Mouse (Mus musculus): Measurements from ENCODE around the gene Bid. TPM values are rescaled to one million over a fixed set of nuclear protein-coding genes. Genes with fewer than 3 reads are reported as not detected.

Gene Bid
- polyA plus RNA-seq, 1 experiment from 2014 or later, result 13.4 TPM

- Histone ChIP-seq H3K27me3 (replicated peaks; ENCODE audit: control insufficient read depth, insufficient read depth, low read length) (no peaks in the 10 kb centered on the region), H3K27ac (replicated peaks; ENCODE audit: low read depth, low read length) (no peak overlapping the region), H3K4me1 (ENCODE audit: control insufficient read depth, insufficient read depth, low read length) (no peaks in the 10 kb centered on the region), H3K9me3 (ENCODE audit: control insufficient read depth, low read length) (no peaks in the 10 kb centered on the region), H3K36me3 (ENCODE audit: control insufficient read depth, insufficient read depth, low read length) (peaks cover 3% of the 10 kb centered on the region; the same call in 1 of the 2 replicates), H3K4me2 (ENCODE audit: low read depth, low read length) (no peak overlapping the region), H3K9ac (ENCODE audit: low read depth, low read length) (no peak overlapping the region), H3K4me3 (ENCODE audit: low read depth, low read length) (no peak overlapping the region)
- no peak for ATAC-seq (ENCODE audit: low read depth)
- 69% methylated on average over 3 of the region's 3 CpGs for WGBS
- no peak for DNase-seq (ENCODE audit: low spot score)
These were observed 23.1 kb upstream of the Bid start for GRCm38 (mm10) chr6:120939783-120940182.

- Histone ChIP-seq H3K36me3 (ENCODE audit: control insufficient read depth, insufficient read depth, low read length) (peaks cover 12% of the 10 kb centered on the region), H3K27me3 (replicated peaks; ENCODE audit: control insufficient read depth, insufficient read depth, low read length) (no peaks in the 10 kb centered on the region), H3K4me3 (ENCODE audit: low read depth, low read length) (no peak overlapping the region), H3K9me3 (ENCODE audit: control insufficient read depth, low read length) (no peaks in the 10 kb centered on the region), H3K4me2 (ENCODE audit: low read depth, low read length) (no peak overlapping the region), H3K4me1 (ENCODE audit: control insufficient read depth, insufficient read depth, low read length) (no peaks in the 10 kb centered on the region), H3K9ac (ENCODE audit: low read depth, low read length) (no peak overlapping the region), H3K27ac (replicated peaks; ENCODE audit: low read depth, low read length) (no peak overlapping the region)
- ATAC-seq (ENCODE audit: low read depth), result no peak
- DNase-seq (ENCODE audit: low spot score), result no peak
- WGBS, result 85% methylated on average over 12 of the region's 12 CpGs
These were observed 22.3 kb upstream of the Bid start for GRCm38 (mm10) chr6:120938763-120939450.

- peaks cover 13% of the 10 kb centered on the region for H3K36me3 ChIP-seq (ENCODE audit: control insufficient read depth, insufficient read depth, low read length)
- no peak overlapping the region for H3K27ac ChIP-seq (replicated peaks; ENCODE audit: low read depth, low read length)
- no peak for ATAC-seq (ENCODE audit: low read depth)
- no peaks in the 10 kb centered on the region for H3K27me3 ChIP-seq (replicated peaks; ENCODE audit: control insufficient read depth, insufficient read depth, low read length)
- H3K4me3 ChIP-seq (ENCODE audit: low read depth, low read length), result no peak overlapping the region
- H3K9ac ChIP-seq (ENCODE audit: low read depth, low read length), result no peak overlapping the region
- WGBS, result 80% methylated on average over 11 of the region's 11 CpGs
- H3K9me3 ChIP-seq (ENCODE audit: control insufficient read depth, low read length), result no peaks in the 10 kb centered on the region
- no peak for DNase-seq (ENCODE audit: low spot score)
- no peak overlapping the region for H3K4me2 ChIP-seq (ENCODE audit: low read depth, low read length)
- no peaks in the 10 kb centered on the region for H3K4me1 ChIP-seq (ENCODE audit: control insufficient read depth, insufficient read depth, low read length)
These were observed 21.5 kb upstream of the Bid start for GRCm38 (mm10) chr6:120937999-120938608.

GRCm38 (mm10) chr6:120937104-120937617, 20.5 kb upstream of the Bid start:
- Histone ChIP-seq H3K4me3 (ENCODE audit: low read depth, low read length) (no peak overlapping the region), H3K27ac (replicated peaks; ENCODE audit: low read depth, low read length) (no peak overlapping the region), H3K36me3 (ENCODE audit: control insufficient read depth, insufficient read depth, low read length) (peaks cover 22% of the 10 kb centered on the region), H3K9me3 (ENCODE audit: control insufficient read depth, low read length) (no peaks in the 10 kb centered on the region), H3K4me1 (ENCODE audit: control insufficient read depth, insufficient read depth, low read length) (no peaks in the 10 kb centered on the region), H3K9ac (ENCODE audit: low read depth, low read length) (no peak overlapping the region), H3K4me2 (ENCODE audit: low read depth, low read length) (no peak overlapping the region), H3K27me3 (replicated peaks; ENCODE audit: control insufficient read depth, insufficient read depth, low read length) (no peaks in the 10 kb centered on the region)
- DNase-seq (ENCODE audit: low spot score) (no peak), ATAC-seq (ENCODE audit: low read depth) (no peak)
- 76% methylated on average over 16 of the region's 16 CpGs for WGBS

DNA sequence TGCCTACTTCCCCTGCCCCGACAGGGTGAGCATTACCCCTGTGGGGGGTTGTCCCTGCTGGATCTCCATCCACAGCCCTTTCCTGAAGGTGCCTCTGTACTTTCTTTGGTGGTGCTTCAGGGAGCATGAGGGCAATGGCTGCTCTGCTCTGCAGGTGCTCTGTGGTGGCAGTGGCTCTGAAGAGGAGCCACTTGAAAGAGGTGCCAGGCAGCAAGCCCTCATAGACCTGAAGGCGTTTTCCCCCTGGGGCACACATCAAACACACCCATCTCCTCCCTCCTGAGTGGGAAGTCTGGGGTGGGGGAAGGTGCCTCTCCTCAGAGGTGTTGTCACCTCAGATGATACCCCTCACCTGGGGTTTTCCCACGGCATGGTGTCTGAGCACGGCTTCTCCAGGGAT, 17.5 kb upstream of the Bid start:
- no peak for DNase-seq (ENCODE audit: low spot score)
- no peaks in the 10 kb centered on the region for H3K4me1 ChIP-seq (ENCODE audit: control insufficient read depth, insufficient read depth, low read length)

GRCm38 (mm10) chr6:120933670-120934069, 17.0 kb upstream of the Bid start:
- H3K27me3 ChIP-seq (replicated peaks; ENCODE audit: control insufficient read depth, insufficient read depth, low read length), result no peaks in the 10 kb centered on the region
- 90% methylated on average over 7 of the region's 7 CpGs for WGBS
- no peak overlapping the region for H3K27ac ChIP-seq (replicated peaks; ENCODE audit: low read depth, low read length)
- DNase-seq (ENCODE audit: low spot score) (no peak), ATAC-seq (ENCODE audit: low read depth) (no peak)
- H3K36me3 ChIP-seq (ENCODE audit: control insufficient read depth, insufficient read depth, low read length), result peaks cover 26% of the 10 kb centered on the region
- H3K4me3 ChIP-seq (ENCODE audit: low read depth, low read length), result no peak overlapping the region
- no peaks in the 10 kb centered on the region for H3K9me3 ChIP-seq (ENCODE audit: control insufficient read depth, low read length)
- H3K4me2 ChIP-seq (ENCODE audit: low read depth, low read length), result no peak overlapping the region
- H3K4me1 ChIP-seq (ENCODE audit: control insufficient read depth, insufficient read depth, low read length), result no peaks in the 10 kb centered on the region
- no peak overlapping the region for H3K9ac ChIP-seq (ENCODE audit: low read depth, low read length)

More for the DNA sequence above, 17.5 kb upstream of the Bid start:
- Histone ChIP-seq H3K9me3 (ENCODE audit: control insufficient read depth, low read length) (no peaks in the 10 kb centered on the region), H3K27me3 (replicated peaks; ENCODE audit: control insufficient read depth, insufficient read depth, low read length) (no peaks in the 10 kb centered on the region), H3K27ac (replicated peaks; ENCODE audit: low read depth, low read length) (no peak overlapping the region), H3K36me3 (ENCODE audit: control insufficient read depth, insufficient read depth, low read length) (peaks cover 26% of the 10 kb centered on the region), H3K9ac (ENCODE audit: low read depth, low read length) (no peak overlapping the region), H3K4me2 (ENCODE audit: low read depth, low read length) (no peak overlapping the region), H3K4me3 (ENCODE audit: low read depth, low read length) (no peak overlapping the region)
- no peak for ATAC-seq (ENCODE audit: low read depth)
- WGBS, result 57% methylated on average over 4 of the region's 4 CpGs

GRCm38 (mm10) chr6:120932597-120932996, 15.9 kb upstream of the Bid start:
- H3K4me2 ChIP-seq (ENCODE audit: low read depth, low read length), result no peak overlapping the region
- WGBS, result 88% methylated on average over 12 of the region's 12 CpGs
- DNase-seq (ENCODE audit: low spot score), result no peak
- H3K4me3 ChIP-seq (ENCODE audit: low read depth, low read length), result no peak overlapping the region
- no peaks in the 10 kb centered on the region for H3K4me1 ChIP-seq (ENCODE audit: control insufficient read depth, insufficient read depth, low read length)
- H3K27ac ChIP-seq (replicated peaks; ENCODE audit: low read depth, low read length), result no peak overlapping the region
- no peak for ATAC-seq (ENCODE audit: low read depth)
- no peaks in the 10 kb centered on the region for H3K9me3 ChIP-seq (ENCODE audit: control insufficient read depth, low read length)
- H3K36me3 ChIP-seq (ENCODE audit: control insufficient read depth, insufficient read depth, low read length), result peaks cover 26% of the 10 kb centered on the region
- H3K9ac ChIP-seq (ENCODE audit: low read depth, low read length), result no peak overlapping the region
- H3K27me3 ChIP-seq (replicated peaks; ENCODE audit: control insufficient read depth, insufficient read depth, low read length), result no peaks in the 10 kb centered on the region

DNA sequence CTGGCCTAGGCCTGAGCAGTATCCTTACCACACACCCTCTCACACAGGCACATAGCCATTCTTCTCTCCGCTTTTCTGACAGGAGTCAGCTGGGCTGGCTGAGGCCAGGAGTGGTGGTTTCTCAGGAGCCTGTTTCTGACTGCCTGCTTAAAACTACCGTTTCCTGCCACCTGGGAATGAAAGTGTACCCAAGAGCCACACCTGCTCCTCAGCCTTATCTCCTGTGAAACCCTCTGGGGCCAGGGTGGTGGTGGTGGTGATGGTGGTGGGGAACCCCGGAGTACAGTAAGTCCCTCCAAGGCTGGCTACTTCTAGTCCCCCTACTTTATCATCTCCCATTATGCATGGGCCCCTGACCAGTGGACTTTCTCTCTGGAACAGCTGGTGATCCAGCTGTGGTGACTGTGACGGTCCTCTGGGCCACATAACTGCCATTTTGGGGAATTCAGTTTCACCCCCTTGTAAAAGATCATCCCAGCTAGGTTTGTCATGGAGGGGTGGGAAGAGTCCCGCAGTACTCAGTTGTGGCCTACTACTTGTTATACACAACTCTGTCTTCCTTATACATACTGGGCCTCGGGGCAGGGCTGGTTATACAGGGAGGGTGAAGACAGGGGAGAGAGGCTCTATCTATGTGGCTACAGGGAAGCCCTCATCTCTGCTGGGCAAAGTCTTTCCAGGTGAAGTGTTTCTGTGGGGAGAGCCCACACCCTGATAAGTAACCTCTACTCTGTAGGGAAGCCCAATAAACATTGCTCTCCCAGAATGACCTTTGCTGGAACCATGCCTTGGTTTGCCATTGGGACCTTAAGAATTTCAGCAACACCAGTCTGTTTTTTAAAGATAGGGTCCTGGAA, 14.0 kb upstream of the Bid start:
- no peak for ATAC-seq (ENCODE audit: low read depth)
- Histone ChIP-seq H3K9me3 (ENCODE audit: control insufficient read depth, low read length) (no peaks in the 10 kb centered on the region), H3K4me2 (ENCODE audit: low read depth, low read length) (no peak overlapping the region), H3K36me3 (ENCODE audit: control insufficient read depth, insufficient read depth, low read length) (peaks cover 26% of the 10 kb centered on the region), H3K4me3 (ENCODE audit: low read depth, low read length) (no peak overlapping the region), H3K4me1 (ENCODE audit: control insufficient read depth, insufficient read depth, low read length) (no peaks in the 10 kb centered on the region), H3K27ac (replicated peaks; ENCODE audit: low read depth, low read length) (no peak overlapping the region), H3K9ac (ENCODE audit: low read depth, low read length) (no peak overlapping the region), H3K27me3 (replicated peaks; ENCODE audit: control insufficient read depth, insufficient read depth, low read length) (no peaks in the 10 kb centered on the region)
- DNase-seq (ENCODE audit: low spot score), result no peak
- WGBS, result 78% methylated on average over 6 of the region's 6 CpGs
